Mouse (Mus musculus): ENCODE data around the gene Ticam1. TPM values are rescaled to one million over a fixed set of nuclear protein-coding genes. Genes with fewer than 3 reads are reported as not detected.
"Not testable (repeated sequence)": the region's sequence is repeated elsewhere in the genome, so short reads cannot be mapped to it uniquely, and the experiment has no call there.

Ticam1 gene
- total RNA-seq, 2 experiments from 2014 or later: 5.5 to 5.9 TPM

DNA sequence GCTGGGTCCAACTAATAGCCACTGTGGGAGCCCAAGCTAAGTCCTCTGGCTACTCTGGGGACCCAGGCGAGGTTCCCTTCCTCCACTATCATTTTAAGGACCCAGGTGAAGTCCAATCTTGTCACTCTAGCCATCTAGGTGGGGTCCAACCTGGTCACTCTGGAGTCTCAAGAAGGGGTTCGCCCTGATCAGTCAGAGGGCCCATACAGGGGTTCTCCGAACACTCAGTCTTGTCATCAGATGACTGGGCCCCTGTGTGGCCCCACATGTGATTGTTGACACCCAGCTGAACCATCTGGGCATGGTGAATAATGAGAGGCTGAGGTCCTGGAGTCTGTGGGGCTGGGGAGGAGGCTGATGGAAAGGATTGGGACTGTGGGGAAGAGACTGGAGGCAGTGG lies 6.8 kb downstream of the Ticam1 start:
- intact Hi-C loops (cut with DNase I): no loop called here
- DNase-seq (ENCODE audit: low spot score in 2 of 2): no peak

DNA sequence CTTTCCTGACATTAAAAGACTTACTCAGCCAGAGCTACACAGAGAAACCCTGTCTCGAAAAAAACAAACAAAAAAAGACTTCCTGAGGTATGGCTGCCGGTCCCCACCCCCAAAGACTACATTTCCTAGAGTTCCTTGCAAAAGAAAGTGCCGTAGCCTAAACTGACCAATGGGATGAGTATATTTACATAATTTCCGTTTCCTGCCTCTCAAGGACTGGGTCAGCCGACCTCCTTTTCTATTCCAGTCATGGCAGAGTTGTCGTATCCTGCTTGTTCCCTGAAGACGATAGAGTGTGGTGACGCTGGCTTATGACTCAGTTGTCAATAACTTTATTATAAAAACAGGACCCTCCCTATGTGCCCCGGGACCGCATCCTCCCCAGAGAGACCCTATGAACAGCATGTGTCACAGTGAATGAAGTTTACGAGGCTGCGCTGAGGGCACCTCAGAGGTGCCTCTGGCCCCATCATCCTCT lies 7.4 kb downstream of the Ticam1 start:
- DNase-seq (ENCODE audit: low spot score in 2 of 2): peak; percentile 75 to 89
- intact Hi-C loops (cut with DNase I): no loop called here

DNA sequence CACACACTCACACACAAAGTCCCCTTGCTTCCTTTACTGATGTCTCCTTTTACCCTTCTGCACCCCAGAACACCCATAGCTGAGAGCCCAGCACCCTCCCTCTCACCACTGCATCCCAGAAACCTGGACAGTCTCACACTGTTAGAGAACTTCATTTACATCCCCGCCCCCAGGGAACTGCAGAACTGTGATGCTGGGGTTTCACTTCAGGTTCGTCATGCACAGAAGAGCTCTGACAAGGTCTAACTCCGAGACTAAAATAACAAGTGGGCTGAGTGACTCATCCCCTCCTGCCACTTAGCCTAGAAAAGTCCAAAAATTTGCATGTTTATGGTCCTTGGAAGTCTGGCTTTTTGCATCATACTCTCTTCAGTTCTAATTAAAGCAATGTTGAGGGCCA lies 10.3 kb downstream of the Ticam1 start:
- intact Hi-C loops (cut with DNase I): no loop called here
- peak; percentile 73 to 87 for DNase-seq (ENCODE audit: low spot score in 2 of 2)

DNA sequence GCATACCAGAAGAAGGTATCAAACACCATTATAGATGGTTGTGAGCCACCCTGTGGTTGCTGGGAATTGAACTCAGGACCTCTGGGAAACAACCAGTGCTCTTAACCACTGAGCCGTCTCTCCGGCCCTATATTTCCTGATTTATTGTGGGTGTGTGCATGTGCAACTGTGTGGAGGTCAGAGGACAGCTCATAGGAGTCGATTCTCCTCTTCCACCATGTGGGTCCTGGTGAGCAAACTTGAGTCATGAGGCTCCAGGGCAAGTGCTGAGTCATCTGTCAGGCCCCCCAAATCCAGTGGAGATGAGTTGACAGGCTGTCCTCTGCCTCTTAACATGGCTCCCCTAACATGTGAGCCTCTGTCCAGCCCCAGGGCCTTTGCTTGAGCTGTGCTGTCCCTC lies 10.7 kb downstream of the Ticam1 start:
- intact Hi-C loops (cut with DNase I): no loop called here
- DNase-seq (ENCODE audit: low spot score in 2 of 2): no peak

DNA sequence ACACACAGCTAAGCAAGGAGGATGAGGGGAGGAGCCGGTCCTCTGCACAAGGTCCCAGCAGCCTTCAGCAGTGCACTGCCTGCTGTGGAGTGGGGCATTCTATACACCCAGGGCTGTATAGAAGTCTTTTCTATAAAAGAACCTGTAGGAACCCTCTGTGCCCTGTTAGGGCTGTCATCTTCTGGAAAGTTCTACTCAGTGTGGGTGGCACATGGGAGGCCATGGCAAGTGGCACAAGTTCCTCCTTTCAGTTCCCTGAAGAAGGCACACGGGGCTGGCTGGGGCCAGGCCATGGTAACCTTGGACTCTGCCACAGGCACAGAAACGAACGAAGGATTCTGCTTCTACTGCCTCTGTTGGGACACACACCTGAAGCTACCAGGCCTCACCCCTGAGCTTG lies 11.6 kb downstream of the Ticam1 start:
- intact Hi-C loops (cut with DNase I): no loop called here
- no peak for DNase-seq (ENCODE audit: low spot score in 2 of 2)

DNA sequence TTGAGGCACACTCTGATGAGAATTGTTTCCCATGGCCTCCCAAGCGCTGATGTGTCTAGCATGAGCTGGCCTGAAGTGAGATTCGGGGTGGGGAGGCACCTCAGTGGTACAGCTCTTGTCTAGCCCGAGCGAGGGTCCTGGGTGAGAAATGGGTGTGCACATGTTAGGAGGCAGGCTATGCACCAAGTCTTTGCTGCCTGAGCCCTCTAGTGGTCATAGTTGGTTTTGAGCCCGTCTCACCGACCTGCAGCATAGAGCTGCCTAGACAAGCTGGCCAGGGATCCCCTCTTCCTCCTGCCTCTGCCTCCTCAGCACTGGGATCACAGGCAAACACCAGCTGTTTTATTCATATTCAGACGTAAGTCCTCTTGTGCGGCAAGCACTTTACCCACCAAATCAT lies 12.6 kb downstream of the Ticam1 start:
- intact Hi-C loops (cut with DNase I): no loop called here
- peak; percentile 86 to 87 for DNase-seq (ENCODE audit: low spot score in 2 of 2)

DNA sequence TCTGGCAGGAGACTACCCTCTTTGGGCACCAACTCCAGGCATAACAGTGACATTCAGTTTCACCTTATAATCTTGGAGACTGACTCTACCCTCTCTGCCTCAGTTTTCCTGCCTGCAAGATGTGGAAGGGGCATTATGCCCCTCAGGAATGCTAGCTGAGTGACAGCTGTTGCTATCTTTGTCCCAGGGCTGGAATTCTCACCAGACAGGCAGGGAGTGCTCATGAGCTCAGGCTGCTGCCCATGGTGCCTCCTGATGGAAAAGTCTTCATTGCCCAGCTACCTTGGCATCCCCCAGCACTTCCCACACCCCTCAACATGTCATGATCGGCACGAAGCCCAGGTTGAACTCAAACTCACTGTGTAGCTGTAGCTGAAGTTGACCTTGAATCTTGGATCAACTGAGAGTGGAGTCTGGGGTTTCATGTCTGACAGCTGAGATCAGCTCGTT lies 13.9 kb downstream of the Ticam1 start:
- intact Hi-C loops (cut with DNase I): no loop called here
- no peak for DNase-seq (ENCODE audit: low spot score in 2 of 2)

DNA sequence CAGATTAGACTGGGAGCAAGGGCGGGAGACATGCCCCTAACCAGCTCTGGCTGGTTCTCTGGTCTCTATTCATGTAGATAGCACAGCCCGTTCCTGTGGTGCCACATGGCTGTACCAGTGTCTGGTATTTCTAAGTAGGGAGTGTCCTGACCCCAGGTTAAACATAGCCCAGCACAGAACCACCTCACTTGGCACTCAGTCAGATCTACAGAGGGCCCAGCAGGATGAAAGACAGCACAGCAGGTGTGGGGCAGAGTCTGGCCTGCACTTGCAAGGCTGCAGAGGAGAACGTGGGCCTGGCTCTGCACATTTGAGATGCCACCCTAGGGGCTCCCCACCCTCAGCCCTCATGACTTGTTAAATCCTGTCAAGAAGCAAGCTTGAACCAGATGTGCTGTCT lies 15.4 kb downstream of the Ticam1 start:
- intact Hi-C loops (cut with DNase I): no loop called here
- no peak for DNase-seq (ENCODE audit: low spot score in 2 of 2)

DNA sequence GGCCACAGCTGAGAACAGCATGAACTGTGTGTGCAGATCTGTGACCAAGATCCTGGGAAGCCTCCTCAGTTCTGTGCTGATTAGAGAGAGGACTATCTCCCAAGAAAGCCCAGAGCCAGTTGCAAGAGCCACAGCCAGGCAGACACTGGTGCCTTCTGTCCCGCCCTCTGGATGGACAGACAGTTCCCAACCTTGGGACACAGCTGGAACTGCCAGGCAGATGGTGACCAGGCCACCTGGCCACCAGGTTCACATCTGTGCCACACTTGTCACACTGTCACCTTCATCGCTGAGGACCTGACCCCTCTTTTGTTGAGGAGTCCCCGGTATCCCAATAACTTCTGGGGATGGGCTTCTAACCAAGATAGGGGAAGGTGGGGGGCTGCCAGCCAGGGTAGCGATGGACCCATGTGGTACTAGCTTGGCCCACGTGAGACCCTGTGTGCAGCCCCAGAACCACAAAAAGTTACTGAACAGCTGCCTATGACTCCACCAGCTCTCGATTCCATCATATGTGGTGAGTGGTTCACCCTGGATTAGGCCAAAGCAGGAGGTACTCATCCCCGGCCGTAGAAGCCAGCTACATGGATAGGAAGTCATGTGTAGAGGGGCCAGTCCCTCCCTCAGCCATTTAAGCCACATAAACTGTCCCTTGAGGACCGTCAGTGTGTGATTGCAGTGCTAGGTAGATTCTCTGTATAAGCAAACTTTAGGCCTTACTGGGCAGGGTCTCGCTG lies 17.1 kb downstream of the Ticam1 start:
- DNase-seq (ENCODE audit: low spot score in 2 of 2): no peak
- intact Hi-C loops (cut with DNase I): no loop called here

DNA sequence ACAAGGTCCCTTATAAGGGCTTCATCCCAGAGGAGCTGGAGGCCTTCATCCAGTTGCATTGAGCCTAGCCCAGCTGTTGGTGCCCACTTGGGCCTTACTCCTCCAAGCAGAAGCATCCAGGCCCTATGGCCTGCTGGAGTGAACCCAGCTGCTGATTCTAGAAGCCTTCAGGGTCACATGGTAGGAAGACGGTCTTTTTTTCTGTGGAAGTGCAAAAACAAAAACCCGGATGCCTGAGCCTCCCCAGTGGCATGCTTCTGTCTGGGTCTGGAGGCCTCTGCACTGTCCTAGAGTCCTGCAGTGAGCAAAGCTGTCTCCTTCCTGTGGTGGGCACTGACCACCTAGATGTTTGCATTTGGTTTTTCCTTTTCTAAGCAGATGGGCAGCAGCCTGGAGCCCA lies 17.8 kb downstream of the Ticam1 start:
- intact Hi-C loops (cut with DNase I): not testable (repeated sequence)

DNA sequence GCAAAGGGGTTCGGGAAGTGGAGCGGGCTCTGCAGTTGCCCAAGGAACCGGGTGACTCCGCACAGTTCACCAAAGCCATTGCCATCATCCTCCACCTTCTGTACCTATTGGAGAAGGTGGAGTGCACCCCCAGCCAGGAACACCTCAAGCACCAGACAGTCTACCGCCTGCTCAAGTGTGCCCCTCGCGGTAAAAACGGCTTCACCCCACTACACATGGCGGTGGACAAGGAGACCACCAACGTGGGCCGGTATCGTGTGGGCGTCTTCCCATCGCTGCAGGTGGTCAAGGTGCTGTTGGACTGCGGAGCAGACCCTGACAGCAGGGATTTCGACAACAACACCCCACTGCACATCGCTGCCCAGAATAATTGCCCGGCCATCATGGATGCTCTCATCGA lies 18.3 kb downstream of the Ticam1 start:
- DNase-seq (ENCODE audit: low spot score in 2 of 2); intact Hi-C loops (cut with DNase I): not testable (repeated sequence)

More for the DNA sequence above, 17.8 kb downstream of the Ticam1 start:
- not testable (repeated sequence) for DNase-seq (ENCODE audit: low spot score in 2 of 2)

DNA sequence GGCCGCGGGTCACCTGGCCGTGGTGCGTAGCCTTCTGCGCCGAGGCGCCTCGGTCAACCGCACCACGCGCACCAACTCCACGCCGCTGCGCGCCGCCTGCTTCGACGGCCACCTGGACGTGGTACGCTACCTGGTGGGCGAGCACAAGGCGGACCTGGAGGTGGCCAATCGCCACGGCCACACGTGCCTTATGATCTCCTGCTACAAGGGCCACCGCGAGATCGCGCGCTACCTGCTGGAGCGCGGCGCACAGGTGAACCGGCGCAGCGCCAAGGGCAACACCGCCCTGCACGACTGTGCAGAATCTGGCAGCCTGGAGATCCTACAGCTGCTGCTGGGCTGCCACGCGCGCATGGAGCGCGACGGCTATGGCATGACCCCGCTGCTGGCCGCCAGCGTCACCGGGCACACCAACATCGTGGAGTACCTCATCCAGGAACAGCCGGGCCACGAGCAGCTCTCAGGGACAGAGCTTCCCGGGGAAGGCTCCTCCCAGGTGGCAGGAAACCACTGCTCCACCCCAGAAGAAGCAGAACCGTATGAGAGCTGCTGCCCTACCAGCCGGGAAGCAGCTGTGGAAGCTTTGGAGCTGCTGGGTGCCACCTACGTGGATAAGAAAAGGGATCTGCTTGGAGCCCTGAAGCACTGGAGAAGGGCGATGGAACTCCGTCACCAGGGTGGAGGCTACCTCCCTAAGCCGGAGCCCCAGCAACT lies 19.2 kb downstream of the Ticam1 start:
- intact Hi-C loops (cut with DNase I): no loop called here
- DNase-seq (ENCODE audit: low spot score in 2 of 2): no peak

DNA sequence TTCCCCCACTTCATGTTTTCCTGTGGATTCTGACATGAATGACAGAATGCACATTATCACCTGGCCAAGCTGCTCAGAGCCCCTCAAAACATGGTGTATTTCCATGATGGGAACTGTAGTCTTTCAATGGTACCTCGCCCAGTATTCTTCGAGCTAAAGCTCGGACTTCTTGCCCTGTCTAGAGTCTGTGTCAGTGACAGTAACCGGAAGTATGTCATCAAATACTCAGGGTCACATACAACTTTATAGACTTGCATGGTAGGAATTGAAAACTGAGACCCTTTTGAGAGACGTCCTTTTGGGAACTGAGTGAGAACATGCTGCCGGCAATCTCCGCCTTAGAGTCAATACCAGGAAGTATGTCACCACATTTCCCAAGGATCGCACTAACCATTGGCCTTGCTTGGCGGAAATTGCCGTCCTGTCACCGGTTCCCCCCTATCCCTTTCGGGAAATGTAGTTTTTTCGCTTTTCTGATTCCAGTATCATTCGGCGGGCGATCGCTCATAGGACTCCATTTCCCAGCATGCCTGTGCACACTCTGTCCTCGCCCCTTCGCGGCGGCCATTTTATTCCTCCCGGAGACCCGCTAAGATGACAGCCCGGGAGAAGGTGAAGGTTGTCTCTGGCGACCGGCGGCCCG lies 20.2 kb downstream of the Ticam1 start, which contains the start of gene Fem1a:
Fem1a (plus strand) TSS at position 572 of the 643 bp plus-strand sequence.
- intact Hi-C loops (cut with DNase I): no loop called here

DNA sequence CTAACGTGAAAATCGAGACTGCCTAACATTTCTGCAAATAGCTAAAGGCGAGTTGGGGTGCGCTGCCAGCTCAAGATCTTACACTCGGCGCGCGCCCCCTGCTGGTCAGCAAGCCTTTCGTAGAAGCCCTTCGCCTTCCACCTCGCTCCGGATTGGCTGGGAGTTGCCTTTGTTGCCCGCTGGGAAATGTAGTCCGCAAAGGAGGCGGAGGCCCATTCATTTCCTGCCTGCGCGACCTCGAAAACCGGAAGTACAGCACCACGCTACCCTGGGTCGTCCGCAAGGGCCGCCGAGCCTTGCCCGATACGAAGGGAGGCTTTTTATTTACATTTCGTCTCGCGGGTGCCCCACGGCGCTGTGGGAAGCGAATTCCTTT lies 20.7 kb downstream of the Ticam1 start:
- intact Hi-C loops (cut with DNase I): no loop called here
- peak; percentile 99 to 100 for DNase-seq (ENCODE audit: low spot score in 2 of 2)

More for the DNA sequence above, 20.2 kb downstream of the Ticam1 start, which contains the start of gene Fem1a:
- DNase-seq (ENCODE audit: low spot score in 2 of 2): peak; percentile 96 to 99

DNA sequence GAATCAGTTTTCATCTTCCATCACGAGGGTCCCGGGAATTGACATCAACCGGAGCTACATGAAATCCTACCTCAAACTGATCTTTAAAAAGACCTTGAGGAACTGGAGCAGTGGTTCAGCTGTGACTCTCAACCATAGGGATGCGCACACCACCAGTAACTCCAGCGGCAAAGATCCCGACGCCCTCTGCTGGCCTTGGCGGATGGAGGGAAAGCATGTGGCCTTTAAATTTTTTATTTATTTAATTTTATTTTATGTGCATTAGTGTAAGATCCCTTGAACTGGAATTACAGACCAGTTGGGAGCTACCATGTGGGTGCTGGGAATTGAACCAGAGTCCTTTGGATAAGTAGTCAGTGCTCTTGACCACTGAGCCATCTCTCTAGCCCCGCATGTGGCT lies 21.2 kb downstream of the Ticam1 start:
- intact Hi-C loops (cut with DNase I): no loop called here
- DNase-seq (ENCODE audit: low spot score in 2 of 2): peak; percentile 64 to 73

DNA sequence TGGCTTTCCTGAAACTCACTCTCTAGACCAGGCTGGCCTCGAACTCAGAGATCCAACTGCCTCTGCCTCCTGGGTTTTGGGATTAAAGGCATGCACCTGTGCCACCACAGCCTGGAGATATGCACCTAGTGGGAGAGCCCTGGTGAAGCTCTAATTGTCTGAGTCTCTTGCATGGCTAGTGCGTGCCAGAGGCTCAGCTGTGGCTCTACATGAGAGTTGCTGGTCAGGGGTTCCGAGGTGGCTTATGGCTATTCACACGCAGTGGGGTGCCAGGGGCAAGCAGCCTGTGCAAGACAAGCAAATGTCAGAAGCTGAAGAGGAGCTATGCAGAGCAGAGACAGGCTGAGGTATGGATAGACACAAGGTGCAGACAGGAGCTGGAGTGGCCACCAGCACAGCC lies 21.9 kb downstream of the Ticam1 start:
- no peak for DNase-seq (ENCODE audit: low spot score in 2 of 2)
- intact Hi-C loops (cut with DNase I): loop anchor here (5.0 kb wide), 3 partner anchors 37 to 122 kb away; partner anchors contain the start of gene Dpp9

DNA sequence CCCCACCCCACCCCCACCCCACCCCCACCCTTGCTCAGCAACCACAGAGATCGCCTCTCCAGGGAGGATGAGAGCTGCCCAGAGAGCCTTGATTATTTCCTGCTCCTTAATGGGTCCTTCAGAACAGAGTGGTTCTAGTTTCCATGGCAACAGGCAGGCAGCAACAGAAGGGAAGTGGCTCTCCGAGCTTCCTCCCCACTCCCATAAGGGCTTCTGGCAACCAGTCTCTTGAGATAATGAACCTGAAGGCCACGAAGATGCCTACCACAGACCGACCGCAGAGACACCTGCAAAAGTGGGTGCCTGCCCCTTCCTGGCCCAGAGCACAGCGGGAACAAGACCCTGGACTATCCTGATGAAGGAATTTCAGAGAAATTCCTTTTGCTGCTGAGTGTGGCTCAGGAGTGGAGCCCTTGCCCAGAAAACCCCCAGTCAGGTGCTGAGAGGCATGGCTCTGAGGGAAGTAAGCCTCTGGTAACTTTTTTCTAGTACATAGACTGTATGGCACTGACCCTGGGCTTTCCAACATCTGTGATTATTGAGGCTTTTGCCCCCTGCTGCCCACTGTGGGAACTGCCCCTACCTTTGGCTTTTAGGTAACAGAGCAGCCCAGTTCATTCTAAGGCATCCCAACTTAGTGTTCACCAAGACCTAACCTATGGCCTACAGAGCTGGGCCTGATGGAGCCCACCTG lies 25.3 kb downstream of the Ticam1 start:
- DNase-seq (ENCODE audit: low spot score in 2 of 2): peak; percentile 75 to 84
- intact Hi-C loops (cut with DNase I): loop anchor here (5.0 kb wide), 3 partner anchors 34 to 119 kb away; partner anchors contain the start of gene Dpp9

DNA sequence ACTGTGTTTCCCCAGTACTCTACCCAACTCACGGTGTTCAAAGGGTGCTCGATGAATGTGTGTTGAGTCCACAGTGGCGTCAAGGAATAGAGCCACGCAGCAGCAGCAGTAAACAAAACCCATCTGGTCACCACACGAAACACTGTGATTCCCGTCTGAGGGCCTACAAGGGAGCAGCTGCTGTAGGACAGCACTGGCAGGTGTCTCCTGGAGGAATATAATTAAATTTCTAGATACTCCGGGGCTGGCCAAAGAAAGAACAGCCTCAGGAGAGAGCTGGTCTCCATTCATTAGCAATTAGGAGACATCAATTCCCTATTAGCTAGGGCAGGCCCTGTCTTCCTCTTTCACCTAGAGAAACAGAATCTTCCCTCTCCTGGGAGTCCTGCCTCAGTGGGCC lies 31.0 kb downstream of the Ticam1 start:
- intact Hi-C loops (cut with DNase I): no loop called here
- DNase-seq (ENCODE audit: low spot score in 2 of 2): no peak

DNA sequence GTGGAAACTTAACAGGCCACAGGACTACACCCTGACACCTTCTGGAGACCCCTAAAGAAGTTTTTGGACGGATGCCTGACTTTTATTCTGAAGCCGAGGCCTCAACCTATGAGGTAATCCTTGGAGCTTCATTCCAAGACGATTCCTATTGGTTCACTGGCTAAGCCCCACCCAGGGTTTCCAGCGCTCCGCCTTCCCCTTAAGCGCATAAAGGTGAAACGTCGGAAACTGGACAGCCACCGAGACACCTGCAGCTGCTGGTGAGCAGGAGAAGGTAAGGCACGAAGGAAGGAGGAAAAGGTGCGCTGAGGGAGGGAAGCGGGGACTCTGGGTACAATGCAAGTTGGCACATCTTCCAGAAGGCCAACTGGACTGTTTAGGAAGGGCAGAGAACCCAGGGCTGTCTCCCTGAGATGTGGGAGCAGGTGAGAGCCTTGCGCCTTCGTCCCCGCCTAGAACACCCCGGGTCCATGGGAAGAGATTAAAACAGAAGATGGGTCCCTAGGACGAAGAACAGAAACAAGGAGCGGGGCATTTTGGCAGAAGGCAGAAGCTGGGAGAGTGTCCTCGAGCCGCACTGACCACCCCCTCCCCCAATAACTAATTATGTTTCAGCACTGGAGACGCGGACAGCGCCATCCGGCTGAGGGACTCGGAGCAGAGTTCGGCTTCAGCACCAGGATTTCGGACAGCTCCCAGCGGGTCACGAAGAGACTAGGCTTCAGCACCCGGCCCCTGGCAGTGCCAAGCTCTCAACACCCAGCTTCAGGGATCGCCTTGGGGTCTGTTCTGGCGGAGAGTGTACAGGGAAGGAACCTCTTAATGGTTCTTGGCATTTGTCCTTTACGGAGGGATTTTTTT lies 34.8 kb downstream of the Ticam1 start:
- DNase-seq (ENCODE audit: low spot score in 2 of 2): peak; percentile 77 to 83
- intact Hi-C loops (cut with DNase I): no loop called here
